Mouse (Mus musculus) ES-E14 (cell line): ENCODE measurements at regions not wholly inside any gene's neighbourhood (a gene's known extent, or its start where the extent isn't known, plus 50 kb on each side); places are given as distances from the start of the nearest gene placed in this dataset.

Experiments used
- DNase-seq: peaks from one replicate; pipeline ENCODE4 v3.0.0-alpha.2; 2013; ENCODE audit warnings: low read depth, low spot score
- H3K27ac ChIP-seq: 2 replicates; pipeline ENCODE4 v1.5.1; 2012; ENCODE audit warnings: low read depth, mild to moderate bottlenecking, low read length, moderate library complexity, mixed read lengths; ENCODE audit not compliant: poor library complexity, insufficient read depth, severe bottlenecking
- H3K36me3 ChIP-seq: 2 replicates; pipeline ENCODE4 v1.6.1; 2012; ENCODE audit warnings: mild to moderate bottlenecking, low read length, moderate library complexity, mixed read lengths; ENCODE audit not compliant: control insufficient read depth, poor library complexity, insufficient read depth, severe bottlenecking
- H3K4me1 ChIP-seq, 2 experiments: fragments of 150-350 bp in 1 of 2; sonication (generic) in 1 of 2; 2 replicates each; pipeline ENCODE4 v1.6.1; 2012; ENCODE audit warnings: low read length in 2 of 2, mild to moderate bottlenecking in 1 of 2, mixed read lengths in 1 of 2; ENCODE audit not compliant: control insufficient read depth in 2 of 2, insufficient read depth in 2 of 2, poor library complexity in 1 of 2
- H3K4me3 ChIP-seq, 2 experiments: fragments of 150-350 bp in 1 of 2; sonication (generic) in 1 of 2; 2 replicates each; pipeline ENCODE4 v1.5.1; 2012; ENCODE audit warnings: low read length in 2 of 2, low read depth in 1 of 2, mild to moderate bottlenecking in 1 of 2, mixed read lengths in 1 of 2; ENCODE audit not compliant: insufficient read depth in 1 of 2, poor library complexity in 1 of 2, severe bottlenecking in 1 of 2
- H3K9ac ChIP-seq: 2 replicates; pipeline ENCODE4 v1.6.1; 2012; ENCODE audit warnings: low read depth, mild to moderate bottlenecking, low read length, mixed read lengths; ENCODE audit not compliant: poor library complexity, insufficient read depth, severe bottlenecking
- H3K9me3 ChIP-seq: fragments of 150-350 bp; sonication (generic); 2 replicates; pipeline ENCODE4 v1.6.1; 2012; ENCODE audit warnings: low read depth, mild to moderate bottlenecking, low read length; ENCODE audit not compliant: control insufficient read depth, insufficient read depth
- CHD2 ChIP-seq: IDR thresholded peaks from 2 replicates; pipeline ENCODE4 v1.6.1; 2014; ENCODE audit warnings: mild to moderate bottlenecking, low read depth, low read length, inconsistent platforms
- HCFC1 ChIP-seq: IDR thresholded peaks from 2 replicates; pipeline ENCODE4 v1.6.1; 2012; ENCODE audit warnings: low read length, inconsistent platforms, borderline replicate concordance; ENCODE audit not compliant: insufficient read depth
- MAFK ChIP-seq: IDR thresholded peaks from 2 replicates; pipeline ENCODE4 v1.6.1; 2014; ENCODE audit warnings: mild to moderate bottlenecking, low read depth, low read length, inconsistent platforms; ENCODE audit not compliant: insufficient read depth
- ZC3H11A ChIP-seq: IDR thresholded peaks from 2 replicates; pipeline ENCODE4 v1.6.1; 2012; ENCODE audit warnings: low read depth, mild to moderate bottlenecking, inconsistent platforms, low read length, borderline replicate concordance
- ZNF384 ChIP-seq: IDR thresholded peaks from 2 replicates; pipeline ENCODE4 v1.6.1; 2012; ENCODE audit warnings: low read depth, low read length, inconsistent platforms
- in situ Hi-C, 2 experiments: fragments of 600-800 bp; cut with MboI; formaldehyde crosslinking; loops; one replicate each; pipeline ENCODE4 v1.15.1; 2025; ENCODE audit warnings: low sequenced_read_pairs in 2 of 2, inconsistent platforms in 1 of 2; ENCODE audit not compliant: unreplicated experiment in 2 of 2

DNA sequence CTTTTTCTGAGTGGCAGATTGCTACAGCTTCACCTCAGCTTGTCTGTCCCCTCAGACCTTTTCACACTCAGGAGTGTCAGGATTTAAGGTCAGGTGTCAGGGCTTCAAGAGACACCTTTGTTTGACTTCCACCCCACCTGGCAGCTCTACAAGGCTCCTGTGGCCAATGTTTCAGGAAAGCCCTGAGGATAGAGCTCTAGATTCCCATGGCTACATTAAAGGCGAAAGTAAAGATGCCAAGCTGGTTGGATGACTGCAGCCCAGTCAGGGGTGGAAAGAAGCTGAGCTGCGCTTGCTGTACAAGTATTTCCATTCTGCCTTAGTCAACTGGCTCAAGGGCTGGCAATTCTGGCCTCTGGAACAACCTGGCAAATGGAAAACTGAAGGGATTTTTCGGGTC is 198.2 kb downstream of the Snx19 start:
- no peaks in the 10 kb centered on the region; a peak in 1 of 4 replicates for H3K4me1 ChIP-seq
- no peaks in the 10 kb centered on the region for H3K9me3 ChIP-seq
- H3K27ac ChIP-seq = no peak overlapping the region
- no peak for DNase-seq
- no peaks in the 10 kb centered on the region for H3K36me3 ChIP-seq
- no peak overlapping the region for H3K4me3 ChIP-seq
- no peak overlapping the region for H3K9ac ChIP-seq
- TF ChIP-seq HCFC1 (no peak), MAFK (no peak), CHD2 (no peak), ZC3H11A (no peak)
- in situ Hi-C loops = no loop called here

DNA sequence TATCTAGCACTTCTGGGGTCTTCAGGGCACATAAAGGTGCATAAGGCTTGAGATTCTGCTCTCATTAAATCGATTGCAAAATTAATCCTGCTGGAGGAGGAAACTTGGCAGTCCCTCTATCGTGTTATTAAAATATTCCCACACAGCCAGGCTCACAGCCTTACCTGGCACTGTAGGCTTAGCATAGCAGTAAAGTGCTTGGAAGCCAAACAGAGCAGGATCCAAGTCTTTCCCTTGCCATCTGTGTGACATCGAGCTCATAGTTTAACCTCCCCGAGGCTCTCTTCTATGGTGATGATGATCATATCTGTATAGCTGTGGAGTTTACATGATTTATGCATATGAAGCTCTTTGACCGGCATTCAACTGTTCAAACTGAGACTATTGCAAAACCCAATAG is 197.6 kb downstream of the Snx19 start:
- no peak for TF ChIP-seq ZC3H11A
- Histone ChIP-seq H3K4me3 (no peak overlapping the region), H3K9me3 (no peaks in the 10 kb centered on the region), H3K27ac (no peak overlapping the region), H3K4me1 (no peaks in the 10 kb centered on the region; a peak in 1 of 4 replicates), H3K36me3 (no peaks in the 10 kb centered on the region), H3K9ac (no peak overlapping the region)
- in situ Hi-C loops = no loop called here
- DNase-seq = no peak

DNA sequence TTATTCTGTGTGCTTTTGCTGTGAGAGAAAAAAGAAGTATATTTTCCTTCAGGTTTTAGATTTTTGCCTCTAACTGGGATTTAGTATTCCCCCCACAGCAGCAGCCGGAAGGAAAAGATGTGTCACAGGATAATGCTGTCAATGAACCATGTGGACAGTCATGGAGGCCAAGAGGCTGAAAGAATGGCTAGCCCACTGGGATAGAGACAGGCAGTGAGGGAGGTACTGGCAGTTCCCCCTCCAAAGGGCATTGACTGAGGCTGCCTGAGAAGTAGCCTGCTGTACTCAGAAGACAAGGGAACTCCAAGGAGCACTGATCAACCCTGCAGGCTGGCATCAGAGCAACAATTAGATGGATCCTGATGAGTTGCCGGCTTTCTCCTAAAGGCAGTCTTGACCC is 192.4 kb downstream of the Snx19 start:
- Histone ChIP-seq H3K4me3 (no peak overlapping the region), H3K4me1 (no peaks in the 10 kb centered on the region), H3K9ac (no peak overlapping the region), H3K27ac (no peak overlapping the region), H3K9me3 (no peaks in the 10 kb centered on the region), H3K36me3 (no peaks in the 10 kb centered on the region)
- in situ Hi-C loops = no loop called here
- TF ChIP-seq CHD2 = no peak
- no peak for TF ChIP-seq ZNF384
- no peak for TF ChIP-seq HCFC1
- no peak for TF ChIP-seq MAFK
- no peak for TF ChIP-seq ZC3H11A
- DNase-seq = no peak

DNA sequence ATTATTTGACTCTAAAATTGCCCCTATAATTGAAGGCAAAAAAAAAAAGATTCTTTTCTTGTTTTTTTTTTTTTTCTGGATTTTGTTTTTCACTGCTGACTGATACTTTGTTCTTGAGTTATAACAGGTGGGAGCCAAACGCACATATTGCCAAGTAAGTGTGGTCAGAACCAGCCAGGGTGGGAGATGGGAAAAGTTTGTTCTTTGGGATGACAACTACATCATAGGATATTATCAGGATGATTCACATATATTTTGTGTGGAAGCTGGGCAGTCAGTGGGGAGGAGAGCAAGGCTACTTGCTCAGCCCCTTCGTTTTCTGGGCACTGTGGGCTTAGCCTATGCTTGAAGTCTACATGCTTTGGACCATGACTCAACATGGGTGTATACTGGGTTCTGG is 191.3 kb downstream of the Snx19 start:
- H3K4me3 ChIP-seq = no peak overlapping the region
- H3K27ac ChIP-seq = no peak overlapping the region
- TF ChIP-seq HCFC1 (no peak), ZC3H11A (no peak), CHD2 (no peak), MAFK (no peak), ZNF384 (no peak)
- no peaks in the 10 kb centered on the region for H3K36me3 ChIP-seq
- H3K9ac ChIP-seq = no peak overlapping the region
- H3K9me3 ChIP-seq = no peaks in the 10 kb centered on the region
- no peak for DNase-seq
- H3K4me1 ChIP-seq = no peaks in the 10 kb centered on the region
- in situ Hi-C loops = no loop called here

DNA sequence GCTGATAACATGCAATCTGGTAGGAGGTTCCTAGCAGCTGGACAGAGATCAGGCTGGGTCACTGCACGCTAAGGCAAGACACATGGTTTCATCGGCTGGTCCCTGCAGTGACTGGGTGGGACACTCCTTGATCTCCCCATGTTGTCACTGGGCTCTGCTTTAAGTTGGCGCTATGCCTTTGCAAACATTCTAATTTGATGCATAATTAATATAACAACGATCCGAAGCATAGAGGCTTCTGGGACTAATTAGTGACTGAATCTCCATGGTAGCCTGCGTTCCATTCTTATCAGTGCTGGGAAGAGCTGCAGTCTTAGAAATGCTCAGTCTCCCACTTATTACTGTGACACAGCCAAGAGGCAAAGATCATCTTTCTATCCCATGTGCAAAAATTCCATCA is 186.8 kb downstream of the Snx19 start:
- Histone ChIP-seq H3K27ac (no peak overlapping the region), H3K36me3 (no peaks in the 10 kb centered on the region), H3K4me1 (no peaks in the 10 kb centered on the region), H3K9me3 (no peaks in the 10 kb centered on the region), H3K4me3 (no peak overlapping the region), H3K9ac (no peak overlapping the region)
- TF ChIP-seq ZC3H11A (no peak), HCFC1 (no peak), ZNF384 (no peak), MAFK (no peak), CHD2 (no peak)
- no peak for DNase-seq
- in situ Hi-C loops = no loop called here
